Mouse (Mus musculus) cerebellum, postnatal 10 days (tissue): Measurements from ENCODE around the gene Defa28.
"Not testable (repeated sequence)": the region's sequence is repeated elsewhere in the genome, so short reads cannot be mapped to it uniquely, and the experiment has no call there.

ENCODE experiments used
- DNase-seq, 2 experiments: peaks; one replicate each; pipeline ENCODE4 v3.0.0; 2021; ENCODE audit warnings: mixed read lengths in 2 of 2

Defa28 gene

GRCm38 (mm10) chr8:21582706-21583105 is at the start of gene Defa28:
Gene Defa28, plus strand, starts transcription at chr8:21583006.
- DNase-seq = not testable (repeated sequence)

GRCm38 (mm10) chr8:21565086-21565485 is 17.7 kb upstream of the Defa28 start, which contains the start of gene Defa37:
Gene Defa37, plus strand, starts transcription at chr8:21565386.
- DNase-seq = not testable (repeated sequence)

GRCm38 (mm10) chr8:21594408-21594807 is 11.6 kb downstream of the Defa28 start, which contains the start of gene Gm7861:
Gene Gm7861, minus strand, starts transcription at chr8:21594508.
- not testable (repeated sequence) for DNase-seq

GRCm38 (mm10) chr8:21617883-21618282 is 35.1 kb downstream of the Defa28 start, which contains the start of gene Defa26:
Gene Defa26, plus strand, starts transcription at chr8:21618183.
- not testable (repeated sequence) for DNase-seq
